Comparison of ENCODE assay signal across 24 mouse cellular contexts in genomic region chr3:136302541-136302940, GRCm38 (mm10). TPM values are rescaled to one million over a fixed set of nuclear protein-coding genes. Genes with fewer than 3 reads are reported as not detected.
A peak's percentile ranks its signal among the peaks of the same experiment; 100 is the strongest.
DNase-seq lines count a peak whose midpoint lies in the region; ATAC-seq and TF ChIP-seq lines count a peak whose summit lies in the region.
"Had no signal": no experiment of that assay in that cellular context is flagged by ENCODE, and none has a peak within 500 bp of the region (broad histone marks: within the 10 kb centered on the region; RNA-seq: fewer than 3 reads in every experiment).

No protein-coding gene starts in this region.

- H3K4me3 ChIP-seq in CH12.LX (replicated peaks in 1 of 3; ENCODE audit: low read depth in 2 of 3, low read length in 2 of 3, poor library complexity in 1 of 3), result no peak overlapping the region
- H3K4me3 ChIP-seq in midbrain, embryonic 14.5 days (replicated peaks; ENCODE audit: low read depth, low read length), result no peak overlapping the region
- H3K4me3 ChIP-seq: embryonic facial prominence, embryonic 13.5 days; embryonic facial prominence, embryonic 15.5 days; erythroblast, embryonic 14.5 days; forebrain, embryonic 10.5 days; forebrain, embryonic 12.5 days had no signal

- TF ChIP-seq RAD21 in CH12.LX (IDR thresholded peaks at IDR 0.05; ENCODE audit: low read depth, low read length), result no peak

- no peak for ATAC-seq in midbrain, embryonic 14.5 days (ENCODE audit: low FRiP score, low TSS enrichment)
- ATAC-seq: CD4-positive, CD25-positive, alpha-beta regulatory T cell, adult 4 months; forebrain, embryonic 14.5 days; forebrain, embryonic 16.5 days had no signal

- H3K27ac ChIP-seq in CH12.LX (ENCODE audit: insufficient read depth, low read depth), result no peak overlapping the region
- H3K27ac ChIP-seq in midbrain, embryonic 14.5 days (replicated peaks; ENCODE audit: low read depth, low read length), result no peak overlapping the region
- H3K27ac ChIP-seq: embryonic facial prominence, embryonic 13.5 days; embryonic facial prominence, embryonic 15.5 days; forebrain, embryonic 10.5 days; forebrain, embryonic 12.5 days had no signal

- no peak for TF ChIP-seq CTCF in CH12.LX (conservative IDR thresholded peaks at IDR 0.05 in 1 of 2, IDR thresholded peaks at IDR 0.05 in 1 of 2; ENCODE audit: low read depth in 2 of 2, low read length in 2 of 2)

- no peak overlapping the region for H3K9ac ChIP-seq in CH12.LX (ENCODE audit: insufficient read depth, low read depth)
- H3K9ac ChIP-seq in midbrain, embryonic 14.5 days (replicated peaks; ENCODE audit: low read length), result no peak overlapping the region
- H3K9ac ChIP-seq: embryonic facial prominence, embryonic 13.5 days; embryonic facial prominence, embryonic 15.5 days; forebrain, embryonic 12.5 days had no signal

- H3K4me1 ChIP-seq in CH12.LX (ENCODE audit: control insufficient read depth in 1 of 2, insufficient read depth in 2 of 2), result peaks cover 6 to 58% of the 10 kb centered on the region in 2 experiments; a peak in 3 of 4 replicates
- no peaks in the 10 kb centered on the region for H3K4me1 ChIP-seq in midbrain, embryonic 14.5 days (ENCODE audit: control insufficient read depth, insufficient read depth, low read length)
- H3K4me1 ChIP-seq: embryonic facial prominence, embryonic 15.5 days; forebrain, embryonic 12.5 days had no signal

- no peaks in the 10 kb centered on the region for H3K27me3 ChIP-seq in CH12.LX (replicated peaks)
- no peaks in the 10 kb centered on the region for H3K27me3 ChIP-seq in midbrain, embryonic 14.5 days (ENCODE audit: control insufficient read depth, insufficient read depth, low read length)
- H3K27me3 ChIP-seq: embryonic facial prominence, embryonic 13.5 days; embryonic facial prominence, embryonic 15.5 days; forebrain, embryonic 12.5 days had no signal

- no peak for TF ChIP-seq EP300 in CH12.LX (IDR thresholded peaks at IDR 0.05; ENCODE audit: low read length)

- no peak for TF ChIP-seq POLR2A in CH12.LX (IDR thresholded peaks at IDR 0.05; ENCODE audit: low read depth, low read length)

- H3K9me3 ChIP-seq in CH12.LX (replicated peaks; ENCODE audit: low read length), result no peaks in the 10 kb centered on the region
- no peaks in the 10 kb centered on the region for H3K9me3 ChIP-seq in midbrain, embryonic 14.5 days (ENCODE audit: control insufficient read depth, low read length)
- H3K9me3 ChIP-seq: embryonic facial prominence, embryonic 13.5 days; embryonic facial prominence, embryonic 15.5 days; forebrain, embryonic 10.5 days; forebrain, embryonic 12.5 days had no signal

- peak; percentile 61 to 62 for DNase-seq in spleen, postnatal 36 days (ENCODE audit: low spot score in 2 of 2)
- no peak for DNase-seq in spleen, postnatal 14 days (ENCODE audit: low spot score in 2 of 2)
- no peak for DNase-seq in CH12.LX (ENCODE audit: extremely low read depth)
- DNase-seq in retina, postnatal 1 day, result no peak
- no peak for DNase-seq in midbrain, embryonic 14.5 days
- DNase-seq: adrenal gland, adult 2 months; adrenal gland, postnatal 10 days; adrenal gland, postnatal 25 days; cerebellum, adult 11 months; cerebellum, adult 18-20 months; cerebellum, adult 8-10 months; cerebellum, adult 9-11 months; cerebellum, postnatal 14 days; cerebellum, postnatal 36 days; embryo, embryonic 11 days had no signal

- peaks cover 0 to 2% of the 10 kb centered on the region in 2 experiments for H3K36me3 ChIP-seq in CH12.LX (replicated peaks in 1 of 2; ENCODE audit: control insufficient read depth in 1 of 2, insufficient read depth in 1 of 2, low read length in 1 of 2)
- no peaks in the 10 kb centered on the region for H3K36me3 ChIP-seq in midbrain, embryonic 14.5 days (ENCODE audit: control insufficient read depth, insufficient read depth, low read length)
- H3K36me3 ChIP-seq: embryonic facial prominence, embryonic 13.5 days; embryonic facial prominence, embryonic 15.5 days; forebrain, embryonic 10.5 days; forebrain, embryonic 12.5 days had no signal

- 42% methylated on average over 1 of the region's 1 CpGs for WGBS in midbrain, embryonic 14.5 days

- in situ Hi-C loops in CH12.LX (cut with MboI; ENCODE audit: low pct_ligation_motif_present, low pct_unique_long_range_greater_than_20kb, low sequenced_read_pairs), result no loop called here

- dilution Hi-C loops in CH12.LX (cut with MboI; ENCODE audit: extremely low pct_ligation_motif_present, extremely low pct_unique_long_range_greater_than_20kb, low sequenced_read_pairs), result no loop called here

- no peak overlapping the region for H3K4me2 ChIP-seq in CH12.LX (ENCODE audit: insufficient read depth, low read depth, poor library complexity, severe bottlenecking)
- H3K4me2 ChIP-seq in midbrain, embryonic 14.5 days (ENCODE audit: low read length), result no peak overlapping the region
- H3K4me2 ChIP-seq: embryonic facial prominence, embryonic 13.5 days; embryonic facial prominence, embryonic 15.5 days; forebrain, embryonic 12.5 days had no signal

- H3K79me2 ChIP-seq in CH12.LX (replicated peaks; ENCODE audit: control insufficient read depth, extremely low read depth, insufficient read depth, poor library complexity, severe bottlenecking), result no peaks in the 10 kb centered on the region

TF ChIP-seq in CH12.LX, 34 proteins besides CTCF, POLR2A, EP300 and RAD21:
- no peak for TF ChIP-seq KAT2A (IDR thresholded peaks at IDR 0.05; ENCODE audit: insufficient replicate concordance, low read length)
- TF ChIP-seq ELF1 (IDR thresholded peaks at IDR 0.05; ENCODE audit: low read depth, low read length), result 0 out of 2 replicates have a peak, but pooled peaks have one; percentile 18

RNA-seq across cellular contexts. Expression of gene Bank1, which starts 23.3 kb away (rescaled TPM):
- total RNA-seq in CH12.LX (2012; rRNA removed) (13.1 and 13.3 TPM in 2 replicates), CH12.LX (2014; rRNA removed) (27.3 and 31.7 TPM in 2 replicates)
- 32.0 and 36.2 TPM in 2 replicates for polyA plus RNA-seq in CH12.LX (2012; ENCODE audit: insufficient read length, low read depth)
- 0.19 and 0.61 TPM in 2 replicates for polyA plus RNA-seq in midbrain, embryonic 14.5 days (2014; fragmentation: Nextera tagmentation; extraction: Ambion mirVana)
- total RNA-seq: MEL had no signal

Comparison
In these comparisons a context has a peak if more than half of its experiments do, and no peak if none do; other contexts are left out.
1. DNase-seq: peak in spleen, postnatal 36 days (2 of 2); none in spleen, postnatal 14 days (0 of 2), CH12.LX (single experiment), retina, postnatal 1 day (single experiment) and midbrain, embryonic 14.5 days (single experiment).
2. RNA of gene Bank1, which starts 23.3 kb away (polyA plus RNA-seq): 32.0 to 36.2 TPM in CH12.LX; 0.19 to 0.61 TPM in midbrain, embryonic 14.5 days; every median in the first group is over 10 times any median in the second.